Mouse (Mus musculus) hematopoietic multipotent progenitor cell, adult 10-12 weeks (in vitro differentiated cells): ENCODE measurements around the gene Ncam1. TPM values are rescaled to one million over a fixed set of nuclear protein-coding genes. Genes with fewer than 3 reads are reported as not detected.

Source experiments
- polyA plus RNA-seq: library from polyadenylated mRNA; stranded (reverse); fragments of >175 nt; gene quantifications from 2 replicates; pipeline ENCODE4 v1.2.3, GENCODE M21; 2012; ENCODE audit warnings: low replicate concordance

The Ncam1 gene
- polyA plus RNA-seq: 0.05 and 0.08 TPM in 2 replicates

DNA sequence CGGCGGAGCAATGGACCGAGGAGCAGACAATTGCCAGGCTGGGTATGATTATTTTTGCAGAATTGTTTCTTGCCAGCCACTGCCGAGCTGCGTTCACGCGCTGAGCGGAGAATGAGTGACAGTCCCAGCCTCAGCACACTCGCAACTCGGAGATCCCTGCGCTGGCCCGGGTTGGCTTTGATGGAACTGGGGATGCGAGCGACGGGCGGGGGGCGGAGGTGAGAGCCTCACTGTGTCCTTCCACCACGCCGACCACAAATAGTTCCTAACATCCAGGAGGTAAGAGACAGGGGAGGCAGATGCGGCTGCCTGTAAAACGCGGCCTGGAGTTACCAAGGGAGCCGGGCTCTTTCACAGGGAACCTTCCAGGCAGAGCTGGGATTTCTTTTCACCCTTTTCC, at the start of gene Ncam1:
Gene Ncam1 (minus strand): TSS at position 120 of the 400 bp plus-strand sequence.

GRCm38 (mm10) chr9:49485892-49486311, 312.8 kb downstream of the Ncam1 start, which contains the start of gene Ttc12:
Ttc12 (minus strand) TSS chr9:49486225.

